Mouse (Mus musculus) MEL (cell line): ENCODE results near the gene Enpep.

ENCODE experiments used
- BHLHE40 ChIP-seq: IDR thresholded peaks from 2 replicates; pipeline ENCODE4 v1.6.1; 2012; ENCODE audit warnings: low read depth, mild to moderate bottlenecking, inconsistent platforms, low read length, improper control_type of control experiment, borderline replicate concordance
- CHD1 ChIP-seq: IDR thresholded peaks from 2 replicates; pipeline ENCODE4 v1.6.1; 2012; ENCODE audit warnings: low read depth, mild to moderate bottlenecking, inconsistent platforms, low read length, improper control_type of control experiment
- CTCF ChIP-seq, 3 experiments: IDR thresholded peaks in 2 of 3; conservative IDR thresholded peaks in 1 of 3; 2 replicates each; pipeline ENCODE4 v1.5.1; 2011 to 2012; ENCODE audit warnings: low read length in 3 of 3, low read depth in 2 of 3, mild to moderate bottlenecking in 2 of 3, improper control_type of control experiment in 1 of 3, inconsistent platforms in 1 of 3, mixed read lengths in 1 of 3, moderate library complexity in 1 of 3; ENCODE audit not compliant: control insufficient read depth in 1 of 3, insufficient read depth in 1 of 3, poor library complexity in 1 of 3, severe bottlenecking in 1 of 3
- E2F4 ChIP-seq: IDR thresholded peaks from 2 replicates; pipeline ENCODE4 v1.6.1; 2011; ENCODE audit warnings: low read depth, low read length, improper control_type of control experiment, borderline replicate concordance
- EP300 ChIP-seq, 2 experiments: IDR thresholded peaks; 2 replicates each; pipeline ENCODE4 v1.6.1; 2011; ENCODE audit warnings: improper control_type of control experiment in 2 of 2, low read length in 2 of 2, low read depth in 1 of 2, mild to moderate bottlenecking in 1 of 2
- JUND ChIP-seq: IDR thresholded peaks from 2 replicates; pipeline ENCODE4 v1.6.1; 2011; ENCODE audit warnings: low read depth, mild to moderate bottlenecking, improper control_type of control experiment, low read length
- MAFK ChIP-seq: IDR thresholded peaks from 2 replicates; pipeline ENCODE4 v1.6.1; 2011; ENCODE audit warnings: low read depth, mild to moderate bottlenecking, low read length, improper control_type of control experiment, borderline replicate concordance
- MAX ChIP-seq: IDR thresholded peaks from 2 replicates; pipeline ENCODE4 v1.6.1; 2011; ENCODE audit warnings: low read length, improper control_type of control experiment
- MYC ChIP-seq: IDR thresholded peaks from 2 replicates; pipeline ENCODE4 v1.6.1; 2011; ENCODE audit warnings: low read depth, mild to moderate bottlenecking, low read length, improper control_type of control experiment, moderate library complexity
- POLR2A ChIP-seq, 2 experiments: IDR thresholded peaks; 2 replicates each; pipeline ENCODE4 v1.6.1; 2011 to 2012; ENCODE audit warnings: low read length in 2 of 2, mild to moderate bottlenecking in 2 of 2, control low read depth in 1 of 2, improper control_type of control experiment in 1 of 2, low read depth in 1 of 2, moderate library complexity in 1 of 2; ENCODE audit not compliant: control insufficient read depth in 1 of 2, insufficient read depth in 1 of 2, poor library complexity in 1 of 2
- POLR2AphosphoS2 ChIP-seq: IDR thresholded peaks from 2 replicates; pipeline ENCODE4 v1.6.1; 2011; ENCODE audit warnings: low read length, improper control_type of control experiment
- POLR2AphosphoS5 ChIP-seq: IDR thresholded peaks from 2 replicates; pipeline ENCODE4 v1.6.1; 2012; ENCODE audit warnings: low read depth, borderline replicate concordance, mild to moderate bottlenecking, inconsistent platforms, low read length, moderate library complexity, mixed read lengths
- TCF12 ChIP-seq: IDR thresholded peaks from 2 replicates; pipeline ENCODE4 v1.6.1; 2014; ENCODE audit warnings: low read depth, mild to moderate bottlenecking, inconsistent platforms, low read length, improper control_type of control experiment, moderate library complexity

GRCm38 (mm10) chr3:129250997-129251396, 81.5 kb downstream of the Enpep start:
- TF ChIP-seq MYC = no peak
- TF ChIP-seq POLR2A (IDR thresholded peaks at IDR 0.05; ENCODE audit: control insufficient read depth in 1 of 2, insufficient read depth in 1 of 2, low read depth in 1 of 2, low read length in 2 of 2, poor library complexity in 1 of 2) = no peak
- TF ChIP-seq CHD1 = no peak
- TF ChIP-seq POLR2AphosphoS2 = no peak
- TF ChIP-seq TCF12 = no peak
- TF ChIP-seq E2F4 = no peak
- TF ChIP-seq MAFK = no peak
- TF ChIP-seq EP300 (IDR thresholded peaks at IDR 0.05; ENCODE audit: low read depth in 1 of 2, low read length in 2 of 2) = no peak
- TF ChIP-seq CTCF (IDR thresholded peaks at IDR 0.05 in 2 of 3, conservative IDR thresholded peaks at IDR 0.05 in 1 of 3; ENCODE audit: control insufficient read depth in 1 of 3, insufficient read depth in 1 of 3, low read depth in 2 of 3, low read length in 3 of 3, poor library complexity in 1 of 3, severe bottlenecking in 1 of 3) = no peak
- no peak for TF ChIP-seq MAX
- no peak for TF ChIP-seq POLR2AphosphoS5
- no peak for TF ChIP-seq BHLHE40
- no peak for TF ChIP-seq JUND
